Mouse (Mus musculus) intestine, embryonic 14.5 days (tissue): ENCODE measurements around the gene Trio. TPM values are rescaled to one million over a fixed set of nuclear protein-coding genes. Genes with fewer than 3 reads are reported as not detected.

Source experiments
- ATAC-seq: fragments of 200-750 bp; cut with Nextera tagmentation; replicated peaks from 2 replicates; pipeline ENCODE4 v1.8.0; 2017; ENCODE audit warnings: low read depth, moderate number of reproducible peaks, moderate TSS enrichment, moderate library complexity; ENCODE audit not compliant: low FRiP score, low TSS enrichment
- DNase-seq: peaks from one replicate; pipeline ENCODE4 v3.0.0-alpha.2; 2018; ENCODE audit warnings: low spot score
- H3K27ac ChIP-seq: fragments of 300-500 bp; sonication (generic); 2 replicates; pipeline ENCODE4 v1.5.1; 2014; ENCODE audit warnings: low read depth, mild to moderate bottlenecking, control low read depth
- H3K27me3 ChIP-seq: fragments of 300-500 bp; sonication (generic); replicated peaks from 2 replicates; pipeline ENCODE4 v1.6.1; 2014; ENCODE audit warnings: low read length, control low read depth; ENCODE audit not compliant: control insufficient read depth, insufficient read depth
- H3K36me3 ChIP-seq: fragments of 300-500 bp; sonication (generic); 2 replicates; pipeline ENCODE4 v1.6.1; 2014; ENCODE audit warnings: low read length, control low read depth; ENCODE audit not compliant: control insufficient read depth, insufficient read depth
- H3K4me1 ChIP-seq: fragments of 300-500 bp; sonication (generic); replicated peaks from 2 replicates; pipeline ENCODE4 v1.6.1; 2014; ENCODE audit warnings: low read length, control low read depth, mixed read lengths; ENCODE audit not compliant: control insufficient read depth, insufficient read depth
- H3K4me2 ChIP-seq: fragments of 300-500 bp; sonication (generic); 2 replicates; pipeline ENCODE4 v1.6.1; 2014; ENCODE audit warnings: low read length
- H3K4me3 ChIP-seq: fragments of 300-500 bp; sonication (generic); 2 replicates; pipeline ENCODE4 v1.5.1; 2014; ENCODE audit warnings: low read depth, low read length, control low read depth, mixed read lengths
- H3K9ac ChIP-seq: fragments of 300-500 bp; sonication (generic); 2 replicates; pipeline ENCODE4 v1.6.1; 2014; ENCODE audit warnings: mild to moderate bottlenecking, low read length
- H3K9me3 ChIP-seq: fragments of 300-500 bp; sonication (generic); 2 replicates; pipeline ENCODE4 v1.6.1; 2016; ENCODE audit warnings: low read length, control low read depth; ENCODE audit not compliant: control insufficient read depth
- WGBS: fragments of 180-500 bp; shearing (Covaris S2); extraction: QIAGEN DNeasy Blood & Tissue Kit; methylation state at CpG from one replicate; pipeline ENCODE4 v1.1.7; 2014; 5-methylcytosine and 5-hydroxymethylcytosine counted together
- polyA plus RNA-seq: library from polyadenylated mRNA; unstranded; fragments of >200 nt; fragmentation: Nextera tagmentation; extraction: Ambion mirVana; gene quantifications from 2 replicates; pipeline ENCODE4 v1.2.1, GENCODE M21; 2014

Trio gene
- 34.7 and 35.3 TPM in 2 replicates for polyA plus RNA-seq

- Histone ChIP-seq H3K27me3 (no peaks in the 10 kb centered on the region), H3K27ac (peak within 1 kb of the TSS; percentile 95), H3K36me3 (no peaks in the 10 kb centered on the region), H3K4me2 (peak within 1 kb of the TSS; percentile 55), H3K9me3 (no peaks in the 10 kb centered on the region), H3K4me1 (peaks cover 28% of the 10 kb centered on the region), H3K9ac (peak within 1 kb of the TSS; percentile 94), H3K4me3 (peak within 1 kb of the TSS; percentile 90)
- ATAC-seq (peak; percentile 97), DNase-seq (peak; percentile 99)
- WGBS, result under 1% methylated on average over 67 of the region's 94 CpGs
These were observed at the start of gene Trio for GRCm38 (mm10) chr15:28025447-28026166. Gene Trio (minus strand): TSS chr15:28025848.

- Histone ChIP-seq H3K4me3 (no peak overlapping the region), H3K4me2 (no peak overlapping the region), H3K27ac (no peak overlapping the region), H3K4me1 (no peaks in the 10 kb centered on the region), H3K9ac (no peak overlapping the region), H3K27me3 (no peaks in the 10 kb centered on the region), H3K36me3 (no peaks in the 10 kb centered on the region), H3K9me3 (no peaks in the 10 kb centered on the region)
- 76% methylated on average over 4 of the region's 4 CpGs for WGBS
- no peak for DNase-seq
- no peak for ATAC-seq
These were observed 48.8 kb upstream of the Trio start for GRCm38 (mm10) chr15:28074416-28074970.

DNA sequence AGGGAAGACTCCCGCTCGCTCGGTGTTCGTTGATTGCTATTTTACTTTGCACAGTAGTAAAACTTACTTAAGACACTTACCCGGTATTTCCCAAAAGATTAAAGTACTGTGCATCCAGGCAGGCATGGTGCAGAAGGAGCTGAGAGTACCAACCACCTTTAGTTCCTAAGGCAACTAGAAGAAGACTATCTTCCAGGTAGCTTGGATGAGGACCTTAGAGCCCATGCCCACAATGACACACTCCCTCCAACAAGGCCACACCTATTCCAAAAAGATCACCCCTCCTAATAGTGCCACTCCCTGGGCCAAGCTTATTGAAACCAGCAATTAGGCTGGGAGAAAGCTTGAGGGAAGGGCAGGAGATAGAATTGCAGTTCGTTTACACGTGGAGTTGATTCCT lies 46.0 kb upstream of the Trio start:
- no peak overlapping the region for H3K9ac ChIP-seq
- 34% methylated on average over 7 of the region's 7 CpGs for WGBS
- H3K4me2 ChIP-seq, result no peak overlapping the region
- no peaks in the 10 kb centered on the region for H3K36me3 ChIP-seq
- no peaks in the 10 kb centered on the region for H3K9me3 ChIP-seq
- ATAC-seq, result no peak
- DNase-seq, result no peak
- no peak overlapping the region for H3K27ac ChIP-seq
- no peaks in the 10 kb centered on the region for H3K4me1 ChIP-seq
- no peak overlapping the region for H3K4me3 ChIP-seq
- no peaks in the 10 kb centered on the region for H3K27me3 ChIP-seq

DNA sequence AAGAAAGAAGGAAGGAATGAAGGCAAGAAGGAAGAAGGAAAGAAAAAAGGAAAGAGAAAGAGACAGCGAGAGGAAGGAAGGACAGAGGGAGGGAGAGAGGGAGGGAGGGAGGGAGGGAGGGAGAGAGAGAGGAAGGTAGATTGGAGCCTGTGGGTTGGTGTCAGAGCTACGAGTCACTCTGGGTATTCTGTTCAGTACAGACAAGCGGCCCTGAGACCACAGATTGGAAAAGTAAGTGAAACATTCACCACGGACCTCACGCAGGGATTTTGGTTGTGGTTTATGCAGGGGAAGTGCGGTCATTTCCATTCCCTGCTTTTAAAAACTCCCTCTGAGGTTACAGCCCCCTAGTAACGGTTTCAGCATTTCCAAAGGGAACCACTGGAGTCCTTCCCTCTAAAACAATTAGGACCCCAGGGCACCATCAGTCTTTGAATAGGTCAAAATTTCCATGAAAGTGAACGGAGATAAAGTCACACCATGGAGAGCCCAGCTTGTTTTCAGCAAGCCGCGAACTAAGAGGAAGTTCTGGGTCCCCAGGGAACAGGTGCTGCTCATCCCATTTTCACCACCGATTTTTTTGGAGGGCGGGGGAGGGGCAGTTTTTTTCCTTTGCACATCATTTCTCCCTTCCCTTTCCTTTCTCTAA lies 45.2 kb upstream of the Trio start:
- Histone ChIP-seq H3K27me3 (no peaks in the 10 kb centered on the region), H3K9ac (no peak overlapping the region), H3K4me3 (no peak overlapping the region), H3K4me1 (no peaks in the 10 kb centered on the region), H3K36me3 (no peaks in the 10 kb centered on the region), H3K27ac (no peak overlapping the region), H3K9me3 (no peaks in the 10 kb centered on the region), H3K4me2 (peak overlapping the region; percentile 26)
- 6% methylated on average over 12 of the region's 12 CpGs for WGBS
- ATAC-seq (no peak), DNase-seq (no peak)

DNA sequence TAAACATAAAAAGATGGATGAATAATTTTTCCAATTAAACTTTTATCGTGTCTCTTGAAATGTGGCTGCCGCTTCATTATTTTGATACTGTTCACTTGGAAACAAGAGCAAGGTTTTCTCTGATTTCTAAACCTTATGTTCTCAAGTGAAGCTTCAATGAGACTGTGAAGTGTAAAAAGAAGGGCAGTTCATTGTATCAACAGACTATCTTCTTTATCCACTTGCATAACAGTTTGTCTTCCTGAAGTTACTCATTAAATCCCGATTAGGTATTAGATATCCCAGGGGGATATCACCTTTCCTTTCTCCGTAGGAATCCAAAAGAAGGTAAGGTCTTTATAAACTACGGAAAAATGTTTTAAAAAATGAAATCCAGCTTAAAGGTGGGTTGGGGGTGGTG lies 44.6 kb upstream of the Trio start:
- Histone ChIP-seq H3K36me3 (no peaks in the 10 kb centered on the region), H3K27me3 (no peaks in the 10 kb centered on the region), H3K4me3 (no peak overlapping the region), H3K9me3 (no peaks in the 10 kb centered on the region), H3K4me2 (no peak overlapping the region), H3K27ac (no peak overlapping the region), H3K9ac (no peak overlapping the region), H3K4me1 (no peaks in the 10 kb centered on the region)
- WGBS, result 64% methylated on average over 5 of the region's 5 CpGs
- ATAC-seq, result no peak
- DNase-seq, result no peak

- no peaks in the 10 kb centered on the region for H3K27me3 ChIP-seq
- DNase-seq, result no peak
These were observed 41.7 kb upstream of the Trio start for GRCm38 (mm10) chr15:28067373-28067772.

GRCm38 (mm10) chr15:28066468-28066867 lies 40.8 kb upstream of the Trio start:
- Histone ChIP-seq H3K36me3 (no peaks in the 10 kb centered on the region), H3K27me3 (no peaks in the 10 kb centered on the region), H3K9me3 (no peaks in the 10 kb centered on the region), H3K4me3 (no peak overlapping the region), H3K27ac (no peak overlapping the region), H3K4me2 (no peak overlapping the region), H3K4me1 (no peaks in the 10 kb centered on the region), H3K9ac (no peak overlapping the region)
- 83% methylated on average over 2 of the region's 2 CpGs for WGBS
- ATAC-seq (no peak), DNase-seq (no peak)

More at GRCm38 (mm10) chr15:28067373-28067772, 41.7 kb upstream of the Trio start:
- Histone ChIP-seq H3K9me3 (no peaks in the 10 kb centered on the region), H3K4me2 (no peak overlapping the region), H3K9ac (no peak overlapping the region), H3K36me3 (no peaks in the 10 kb centered on the region), H3K4me1 (no peaks in the 10 kb centered on the region), H3K27ac (no peak overlapping the region), H3K4me3 (no peak overlapping the region)
- no peak for ATAC-seq

DNA sequence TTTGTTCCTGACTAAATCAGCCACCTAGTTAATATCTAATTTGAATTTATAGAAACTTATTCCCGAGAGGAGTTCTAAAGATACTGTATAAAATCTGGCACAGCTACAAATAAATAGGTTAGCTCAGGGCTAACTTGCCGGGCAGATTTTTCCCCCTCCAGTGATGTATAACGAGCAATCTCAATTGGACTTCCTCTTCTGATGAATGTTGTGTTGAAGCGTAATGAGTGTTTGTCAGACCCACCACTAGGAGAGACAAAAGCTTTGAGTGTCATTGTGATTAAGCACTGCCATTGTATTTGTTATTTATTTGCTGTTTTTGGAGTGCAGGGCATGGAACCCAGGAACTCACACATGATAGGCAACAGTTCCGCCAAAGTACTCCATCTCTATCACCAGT lies 39.9 kb upstream of the Trio start:
- no peak overlapping the region for H3K4me2 ChIP-seq
- no peak for ATAC-seq
- no peak for DNase-seq
- WGBS, result 82% methylated on average over 5 of the region's 5 CpGs
- no peak overlapping the region for H3K9ac ChIP-seq
- H3K36me3 ChIP-seq, result no peaks in the 10 kb centered on the region
- H3K27me3 ChIP-seq, result no peaks in the 10 kb centered on the region
- H3K4me3 ChIP-seq, result no peak overlapping the region
- H3K4me1 ChIP-seq, result no peaks in the 10 kb centered on the region
- no peaks in the 10 kb centered on the region for H3K9me3 ChIP-seq
- H3K27ac ChIP-seq, result no peak overlapping the region
